ENCODE assay signal across 26 mouse cellular contexts in the genomic region with DNA sequence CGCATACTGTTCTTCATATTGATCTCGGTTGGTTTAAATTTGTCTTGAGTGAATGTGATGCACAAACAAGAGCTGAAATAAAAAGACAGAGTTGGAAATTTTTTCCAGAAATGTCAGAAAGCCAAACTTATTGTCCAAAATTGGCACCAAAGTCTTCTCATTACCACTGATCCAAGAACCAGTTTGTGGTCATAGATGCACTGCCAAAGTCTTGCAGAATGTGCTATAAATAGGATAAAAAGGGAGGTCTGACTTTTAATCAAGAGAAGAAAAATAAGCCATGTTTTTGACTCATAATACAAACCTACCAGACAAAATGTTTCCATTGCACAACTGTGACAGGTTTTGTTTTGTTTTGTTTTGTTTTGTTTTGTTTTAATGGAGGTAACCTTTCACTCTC.
"Had no signal": no experiment of that assay in that cellular context is flagged by ENCODE, and none has a peak within 500 bp of the region (broad histone marks: within the 10 kb centered on the region; RNA-seq: fewer than 3 reads in every experiment).

No protein-coding gene starts in this region.

- H3K27ac ChIP-seq: heart, embryonic 13.5 days; heart, embryonic 15.5 days; hindbrain, embryonic 13.5 days; hindbrain, embryonic 15.5 days; hindbrain, postnatal 0 days; kidney, embryonic 15.5 days; kidney, postnatal 0 days; limb, embryonic 13.5 days; limb, embryonic 15.5 days; liver, embryonic 12.5 days; liver, embryonic 14.5 days had no signal

- ATAC-seq: hindbrain, postnatal 0 days; intestine, embryonic 16.5 days; liver, embryonic 12.5 days had no signal

- H3K9ac ChIP-seq: heart, embryonic 13.5 days; heart, embryonic 15.5 days; hindbrain, embryonic 13.5 days; hindbrain, embryonic 15.5 days; kidney, embryonic 15.5 days; limb, embryonic 13.5 days; limb, embryonic 15.5 days; liver, embryonic 12.5 days; liver, embryonic 14.5 days had no signal

- H3K4me2 ChIP-seq: heart, embryonic 11.5 days; heart, embryonic 13.5 days; heart, embryonic 15.5 days; hindbrain, embryonic 13.5 days; hindbrain, embryonic 15.5 days; kidney, embryonic 15.5 days; limb, embryonic 13.5 days; limb, embryonic 15.5 days; liver, embryonic 12.5 days had no signal

- H3K4me3 ChIP-seq: heart, embryonic 13.5 days; heart, embryonic 15.5 days; hindbrain, embryonic 13.5 days; hindbrain, embryonic 15.5 days; kidney, embryonic 15.5 days; limb, embryonic 13.5 days; limb, embryonic 15.5 days; liver, embryonic 12.5 days had no signal

- H3K27me3 ChIP-seq: heart, embryonic 13.5 days; heart, embryonic 15.5 days; hindbrain, embryonic 13.5 days; hindbrain, embryonic 15.5 days; kidney, embryonic 15.5 days; limb, embryonic 13.5 days; limb, embryonic 15.5 days; liver, embryonic 12.5 days had no signal

- H3K4me1 ChIP-seq: heart, embryonic 13.5 days; heart, embryonic 15.5 days; hindbrain, embryonic 13.5 days; hindbrain, embryonic 15.5 days; kidney, embryonic 15.5 days; limb, embryonic 13.5 days; limb, embryonic 15.5 days; liver, embryonic 12.5 days had no signal

- H3K36me3 ChIP-seq: heart, embryonic 13.5 days; heart, embryonic 15.5 days; hindbrain, embryonic 13.5 days; hindbrain, embryonic 15.5 days; kidney, embryonic 15.5 days; limb, embryonic 13.5 days; limb, embryonic 15.5 days; liver, embryonic 12.5 days had no signal

- DNase-seq: gastrocnemius, postnatal 10 days; gastrocnemius, postnatal 25 days; heart, adult 18-20 months; heart, postnatal 14 days; heart, postnatal 36 days; kidney, adult 11 months; kidney, adult 2 months; kidney, adult 9 months; kidney, postnatal 14 days; kidney, postnatal 36 days; layer of hippocampus, adult 9-11 months; layer of hippocampus, postnatal 36 days; left cerebral cortex, postnatal 4 days had no signal

- H3K9me3 ChIP-seq: heart, embryonic 13.5 days; heart, embryonic 15.5 days; hindbrain, embryonic 13.5 days; hindbrain, embryonic 15.5 days; kidney, embryonic 15.5 days; limb, embryonic 13.5 days; limb, embryonic 15.5 days; liver, embryonic 12.5 days had no signal
